Mouse (Mus musculus) cerebellum, adult 2 months (tissue): ENCODE measurements at regions not wholly inside any gene's neighbourhood (a gene's known extent, or its start where the extent isn't known, plus 50 kb on each side); places are given as distances from the start of the nearest gene placed in this dataset.

Source experiments
- CTCF ChIP-seq: fragments of 200-500 bp; IDR thresholded peaks from 2 replicates; pipeline ENCODE4 v1.5.1; 2011; ENCODE audit warnings: low read depth, mild to moderate bottlenecking, control low read depth, low read length, moderate library complexity, borderline replicate concordance; ENCODE audit not compliant: insufficient read depth
- POLR2A ChIP-seq: fragments of 200-500 bp; IDR thresholded peaks from 2 replicates; pipeline ENCODE4 v1.6.1; 2011; ENCODE audit warnings: low read length, control low read depth, borderline replicate concordance; ENCODE audit not compliant: insufficient read depth

- no peak for TF ChIP-seq POLR2A
- TF ChIP-seq CTCF: no peak
These were observed 501.1 kb downstream of the Gm4340 start for GRCm38 (mm10) chr10:104694974-104695373.
